Mouse (Mus musculus) stomach, postnatal 0 days (tissue): ENCODE results near the gene Rdh16f2.

Experiments
- CTCF ChIP-seq: IDR thresholded peaks from 2 replicates; pipeline ENCODE4 v1.5.1; 2016; ENCODE audit warnings: antibody characterized with exemption, low read depth, mild to moderate bottlenecking, moderate library complexity
- EP300 ChIP-seq: optimal IDR thresholded peaks from 2 replicates; pipeline ENCODE3; 2016; ENCODE audit warnings: antibody characterized with exemption

GRCm38 (mm10) chr10:127877681-127878080, 11.4 kb downstream of the Rdh16f2 start:
- TF ChIP-seq CTCF (no peak), EP300 (no peak)
